Mouse (Mus musculus): ENCODE measurements at regions not wholly inside any gene's neighbourhood (a gene's known extent, or its start where the extent isn't known, plus 50 kb on each side); places are given as distances from the start of the nearest gene placed in this dataset.

GRCm38 (mm10) chr1:28229611-28230010 is 550.4 kb downstream of the Gm597 start:
- DNase-seq (ENCODE audit: low spot score in 2 of 2), result no peak
- intact Hi-C loops (cut with DNase I), result no loop called here

GRCm38 (mm10) chr1:28214243-28215038 is 565.6 kb downstream of the Gm597 start:
- intact Hi-C loops (cut with DNase I), result no loop called here
- peak; percentile 32 to 33 for DNase-seq (ENCODE audit: low spot score in 2 of 2)

All from left cerebral cortex, postnatal 36 days (tissue).